Mouse (Mus musculus) small intestine, adult 2 months (tissue): ENCODE measurements around the gene Wdfy4.

Experiments
- CTCF ChIP-seq: fragments of 200-500 bp; IDR thresholded peaks from 2 replicates; pipeline ENCODE4 v1.5.1; 2012; ENCODE audit warnings: low read depth, mild to moderate bottlenecking, control low read depth, inconsistent platforms, low read length, moderate library complexity, mixed read lengths; ENCODE audit not compliant: insufficient replicate concordance, insufficient read length; ENCODE audit errors: extremely low read depth
- POLR2A ChIP-seq: fragments of 200-500 bp; IDR thresholded peaks from 2 replicates; pipeline ENCODE4 v1.6.1; 2012; ENCODE audit warnings: low read depth, mild to moderate bottlenecking, control low read depth, inconsistent platforms, low read length, moderate library complexity

GRCm38 (mm10) chr14:33230672-33231071, 45.4 kb upstream of the Wdfy4 start:
- TF ChIP-seq CTCF = no peak
- no peak for TF ChIP-seq POLR2A
